Mouse (Mus musculus) hindbrain, embryonic 16.5 days (tissue): Measurements from ENCODE around the gene Nmnat1. TPM values are rescaled to one million over a fixed set of nuclear protein-coding genes. Genes with fewer than 3 reads are reported as not detected.

Experiments used
- ATAC-seq: fragments of 200-750 bp; cut with Nextera tagmentation; 2 replicates; pipeline ENCODE4 v1.8.0; 2017; ENCODE audit warnings: moderate TSS enrichment, moderate library complexity
- H3K27ac ChIP-seq: fragments of 300-500 bp; sonication (generic); 2 replicates; pipeline ENCODE4 v1.5.1; 2014; ENCODE audit warnings: low read depth, mild to moderate bottlenecking, control low read depth, low read length, moderate library complexity
- H3K27me3 ChIP-seq: fragments of 300-500 bp; sonication (generic); replicated peaks from 2 replicates; pipeline ENCODE4 v1.6.1; 2014; ENCODE audit warnings: low read length; ENCODE audit not compliant: control insufficient read depth, insufficient read depth
- H3K36me3 ChIP-seq: fragments of 300-500 bp; sonication (generic); 2 replicates; pipeline ENCODE4 v1.6.1; 2014; ENCODE audit warnings: mild to moderate bottlenecking, low read length, moderate library complexity, mixed read lengths; ENCODE audit not compliant: control insufficient read depth, insufficient read depth
- H3K4me1 ChIP-seq: fragments of 300-500 bp; sonication (generic); 2 replicates; pipeline ENCODE4 v1.6.1; 2014; ENCODE audit warnings: low read depth, low read length; ENCODE audit not compliant: control insufficient read depth, insufficient read depth
- H3K4me2 ChIP-seq: fragments of 300-500 bp; sonication (generic); 2 replicates; pipeline ENCODE4 v1.6.1; 2014; ENCODE audit warnings: mild to moderate bottlenecking, low read length, control low read depth, moderate library complexity
- H3K4me3 ChIP-seq: fragments of 300-500 bp; sonication (generic); 2 replicates; pipeline ENCODE4 v1.5.1; 2014; ENCODE audit warnings: mild to moderate bottlenecking, low read length, control low read depth, moderate library complexity
- H3K9ac ChIP-seq: fragments of 300-500 bp; sonication (generic); 2 replicates; pipeline ENCODE4 v1.6.1; 2014; ENCODE audit warnings: low read depth, mild to moderate bottlenecking, control low read depth, low read length, moderate library complexity
- H3K9me3 ChIP-seq: fragments of 300-500 bp; sonication (generic); 2 replicates; pipeline ENCODE4 v1.6.1; 2014; ENCODE audit warnings: mild to moderate bottlenecking, low read length, moderate library complexity; ENCODE audit not compliant: control insufficient read depth
- WGBS: fragments of 180-500 bp; shearing (Covaris S2); extraction: QIAGEN DNeasy Blood & Tissue Kit; methylation state at CpG from one replicate; pipeline ENCODE4 v1.1.7; 2014; 5-methylcytosine and 5-hydroxymethylcytosine counted together
- polyA plus RNA-seq: library from polyadenylated mRNA; unstranded; fragments of >200 nt; fragmentation: Nextera tagmentation; extraction: Ambion mirVana; gene quantifications from 2 replicates; pipeline ENCODE4 v1.2.1, GENCODE M21; 2015

Nmnat1 gene
- polyA plus RNA-seq, 1 experiment from 2014 or later, result 7.7 TPM

- peak; percentile 12; the same call in 1 of the 2 replicates for ATAC-seq
- no peaks in the 10 kb centered on the region for H3K36me3 ChIP-seq
- peak overlapping the region; percentile 80 for H3K4me3 ChIP-seq
- H3K4me1 ChIP-seq, result peaks cover 8% of the 10 kb centered on the region
- no peaks in the 10 kb centered on the region for H3K9me3 ChIP-seq
- H3K27me3 ChIP-seq, result no peaks in the 10 kb centered on the region
- 3% methylated on average over 30 of the region's 52 CpGs for WGBS
- peak overlapping the region; percentile 72 for H3K4me2 ChIP-seq
- peak overlapping the region; percentile 87 for H3K9ac ChIP-seq
- peak overlapping the region; percentile 66; the same call in 1 of the 2 replicates for H3K27ac ChIP-seq
These were observed 33.6 kb upstream of the Nmnat1 start for GRCm38 (mm10) chr4:149518351-149519220.

GRCm38 (mm10) chr4:149517868-149518340 is 32.9 kb upstream of the Nmnat1 start, which contains the start of gene Ctnnbip1:
Gene Ctnnbip1, plus strand, starts transcription at chr4:149518236.
- peak within 1 kb of the TSS; percentile 72 for H3K4me2 ChIP-seq
- WGBS, result under 1% methylated on average over 44 of the region's 46 CpGs
- peak within 1 kb of the TSS; percentile 80 for H3K4me3 ChIP-seq
- ATAC-seq, result peak; percentile 99
- H3K27me3 ChIP-seq, result no peaks in the 10 kb centered on the region
- no peaks in the 10 kb centered on the region for H3K9me3 ChIP-seq
- no peaks in the 10 kb centered on the region for H3K36me3 ChIP-seq
- H3K9ac ChIP-seq, result peak within 1 kb of the TSS; percentile 87
- peak within 1 kb of the TSS; percentile 66; the same call in 1 of the 2 replicates for H3K27ac ChIP-seq
- H3K4me1 ChIP-seq, result peaks cover 8% of the 10 kb centered on the region

GRCm38 (mm10) chr4:149515706-149516105 is 30.7 kb upstream of the Nmnat1 start:
- no peak overlapping the region for H3K4me2 ChIP-seq
- no peak for ATAC-seq
- peaks cover 10% of the 10 kb centered on the region for H3K4me1 ChIP-seq
- H3K4me3 ChIP-seq, result no peak overlapping the region
- H3K36me3 ChIP-seq, result no peaks in the 10 kb centered on the region
- H3K9ac ChIP-seq, result no peak overlapping the region
- H3K9me3 ChIP-seq, result no peaks in the 10 kb centered on the region
- 91% methylated on average over 5 of the region's 5 CpGs for WGBS
- H3K27ac ChIP-seq, result no peak overlapping the region
- H3K27me3 ChIP-seq, result no peaks in the 10 kb centered on the region

GRCm38 (mm10) chr4:149512072-149512471 is 27.1 kb upstream of the Nmnat1 start:
- Histone ChIP-seq H3K9ac (no peak overlapping the region), H3K4me2 (no peak overlapping the region), H3K4me1 (0 out of 2 replicates have a peak, but pooled peaks cover 2% of the 10 kb centered on the region), H3K27me3 (no peaks in the 10 kb centered on the region), H3K36me3 (no peaks in the 10 kb centered on the region), H3K9me3 (no peaks in the 10 kb centered on the region), H3K4me3 (no peak overlapping the region), H3K27ac (no peak overlapping the region)
- WGBS, result 74% methylated on average over 7 of the region's 7 CpGs
- ATAC-seq, result no peak

GRCm38 (mm10) chr4:149511221-149511646 is 26.2 kb upstream of the Nmnat1 start:
- H3K9ac ChIP-seq, result no peak overlapping the region
- no peak overlapping the region for H3K4me2 ChIP-seq
- H3K9me3 ChIP-seq, result no peaks in the 10 kb centered on the region
- 22% methylated on average over 6 of the region's 6 CpGs for WGBS
- no peaks in the 10 kb centered on the region for H3K36me3 ChIP-seq
- H3K4me1 ChIP-seq, result 0 out of 2 replicates have a peak, but pooled peaks cover 2% of the 10 kb centered on the region
- no peak for ATAC-seq
- H3K27me3 ChIP-seq, result no peaks in the 10 kb centered on the region
- no peak overlapping the region for H3K4me3 ChIP-seq
- H3K27ac ChIP-seq, result peak overlapping the region; percentile 40; the same call in 1 of the 2 replicates

GRCm38 (mm10) chr4:149506904-149507303 is 21.9 kb upstream of the Nmnat1 start:
- 94% methylated on average over 3 of the region's 3 CpGs for WGBS
- H3K4me3 ChIP-seq, result no peak overlapping the region
- no peak for ATAC-seq
- H3K4me2 ChIP-seq, result no peak overlapping the region
- no peaks in the 10 kb centered on the region for H3K9me3 ChIP-seq
- no peaks in the 10 kb centered on the region for H3K36me3 ChIP-seq
- no peak overlapping the region for H3K27ac ChIP-seq
- no peaks in the 10 kb centered on the region for H3K27me3 ChIP-seq
- no peak overlapping the region for H3K9ac ChIP-seq
- 0 out of 2 replicates have a peak, but pooled peaks cover 2% of the 10 kb centered on the region for H3K4me1 ChIP-seq

GRCm38 (mm10) chr4:149505261-149505967 is 20.4 kb upstream of the Nmnat1 start:
- H3K4me1 ChIP-seq, result no peaks in the 10 kb centered on the region
- no peak overlapping the region for H3K27ac ChIP-seq
- ATAC-seq, result peak; percentile 42; the same call in 1 of the 2 replicates
- no peak overlapping the region for H3K9ac ChIP-seq
- H3K4me2 ChIP-seq, result no peak overlapping the region
- no peak overlapping the region for H3K4me3 ChIP-seq
- 60% methylated on average over 14 of the region's 15 CpGs for WGBS
- H3K27me3 ChIP-seq, result no peaks in the 10 kb centered on the region
- no peaks in the 10 kb centered on the region for H3K9me3 ChIP-seq
- H3K36me3 ChIP-seq, result no peaks in the 10 kb centered on the region

- H3K27ac ChIP-seq, result no peak overlapping the region
- no peak for ATAC-seq
These were observed 19.9 kb upstream of the Nmnat1 start for GRCm38 (mm10) chr4:149504858-149505257.

GRCm38 (mm10) chr4:149504363-149504762 is 19.4 kb upstream of the Nmnat1 start:
- no peaks in the 10 kb centered on the region for H3K27me3 ChIP-seq
- no peak for ATAC-seq
- no peaks in the 10 kb centered on the region for H3K9me3 ChIP-seq
- H3K36me3 ChIP-seq, result no peaks in the 10 kb centered on the region
- WGBS, result 80% methylated on average over 5 of the region's 5 CpGs
- no peak overlapping the region for H3K27ac ChIP-seq
- H3K9ac ChIP-seq, result no peak overlapping the region
- no peaks in the 10 kb centered on the region for H3K4me1 ChIP-seq
- H3K4me3 ChIP-seq, result no peak overlapping the region
- H3K4me2 ChIP-seq, result no peak overlapping the region

More at GRCm38 (mm10) chr4:149504858-149505257, 19.9 kb upstream of the Nmnat1 start:
- Histone ChIP-seq H3K9ac (no peak overlapping the region), H3K4me2 (no peak overlapping the region), H3K9me3 (no peaks in the 10 kb centered on the region), H3K36me3 (no peaks in the 10 kb centered on the region), H3K4me3 (no peak overlapping the region), H3K4me1 (no peaks in the 10 kb centered on the region), H3K27me3 (no peaks in the 10 kb centered on the region)
- WGBS, result 21% methylated on average over 3 of the region's 3 CpGs
